Mouse (Mus musculus): ENCODE measurements around the gene Iqcf1. TPM values are rescaled to one million over a fixed set of nuclear protein-coding genes. Genes with fewer than 3 reads are reported as not detected.

Gene Iqcf1
- polyA plus RNA-seq, 1 experiment = not detected

DNA sequence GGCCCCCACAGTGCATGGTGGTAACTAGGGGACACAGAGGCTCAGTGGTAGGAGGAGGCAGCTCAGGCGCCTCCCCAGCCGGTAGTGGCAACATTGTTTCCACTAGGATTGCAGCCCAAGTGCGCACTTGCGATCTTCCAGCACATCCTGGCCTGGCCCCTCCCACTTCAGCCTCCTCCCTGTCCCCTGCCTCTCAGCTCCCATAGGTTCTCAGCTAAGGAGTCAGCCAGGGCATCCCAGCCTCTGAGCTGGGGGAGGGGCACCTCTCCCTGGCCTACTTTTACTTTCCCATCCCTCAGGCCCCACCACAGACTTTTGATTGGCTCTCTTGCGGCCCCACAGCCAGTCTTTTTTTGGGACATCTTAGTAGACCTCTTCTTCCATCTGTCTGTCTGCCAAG is 27.9 kb upstream of the Iqcf1 start:
- no peak overlapping the region for H3K4me3 ChIP-seq (ENCODE audit: insufficient read depth, low read length)
- H3K27ac ChIP-seq (ENCODE audit: insufficient read depth, low read length) = peak overlapping the region; percentile 63; the same call in 1 of the 2 replicates
- TF ChIP-seq POLR2A (IDR thresholded peaks at IDR 0.05; ENCODE audit: extremely low read depth, insufficient read depth, low read length) (0 out of 2 replicates have a peak, but pooled peaks have one; percentile 20), CTCF (IDR thresholded peaks at IDR 0.05; ENCODE audit: extremely low read depth, insufficient read depth, low read length) (no peak)
- peaks cover 8% of the 10 kb centered on the region; the same call in 1 of the 2 replicates for H3K4me1 ChIP-seq (ENCODE audit: control insufficient read depth, insufficient read depth, low read length)

GRCm38 (mm10) chr9:106472321-106472720 is 27.4 kb upstream of the Iqcf1 start:
- H3K27ac ChIP-seq (ENCODE audit: insufficient read depth, low read length) = peak overlapping the region; percentile 63
- TF ChIP-seq CTCF (IDR thresholded peaks at IDR 0.05; ENCODE audit: extremely low read depth, insufficient read depth, low read length) = no peak
- no peak for TF ChIP-seq POLR2A (IDR thresholded peaks at IDR 0.05; ENCODE audit: extremely low read depth, insufficient read depth, low read length)
- H3K4me1 ChIP-seq (ENCODE audit: control insufficient read depth, insufficient read depth, low read length) = peaks cover 8% of the 10 kb centered on the region; the same call in 1 of the 2 replicates
- H3K4me3 ChIP-seq (ENCODE audit: insufficient read depth, low read length) = no peak overlapping the region

DNA sequence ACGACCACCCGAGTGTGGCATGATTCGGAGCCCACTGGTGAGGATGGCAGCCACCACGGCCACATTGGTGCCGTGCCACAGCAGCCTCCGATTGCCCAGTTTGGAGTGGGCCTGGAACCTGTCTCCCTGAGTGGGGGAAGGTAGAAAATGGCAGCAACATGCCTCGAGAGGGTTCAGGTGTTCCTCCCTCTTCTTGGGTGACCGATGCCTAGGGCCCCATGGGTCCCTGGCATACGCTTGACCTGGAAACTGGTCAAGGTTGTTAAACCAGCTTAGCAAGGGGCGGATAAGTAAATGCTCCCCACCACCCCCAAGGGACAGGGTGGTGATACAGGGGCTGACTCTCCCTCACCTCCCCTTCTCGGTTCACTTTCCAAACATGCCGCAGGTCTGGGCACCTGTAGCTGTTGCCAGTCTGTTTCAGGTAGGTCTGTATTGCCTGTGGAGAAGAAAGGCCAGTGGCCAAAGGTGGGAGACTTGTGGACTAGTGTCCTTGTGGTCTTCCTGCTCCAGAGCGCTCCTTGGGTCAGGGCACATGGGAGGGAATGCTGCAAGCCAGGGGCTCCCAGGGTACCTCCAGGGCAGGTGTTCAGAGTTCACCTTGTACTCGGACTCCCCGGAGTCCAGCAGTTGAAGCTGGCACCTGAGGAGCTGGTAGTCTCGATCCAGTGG is 26.6 kb upstream of the Iqcf1 start:
- Histone ChIP-seq H3K4me3 (ENCODE audit: insufficient read depth, low read length) (no peak overlapping the region), H3K4me1 (ENCODE audit: control insufficient read depth, insufficient read depth, low read length) (peaks cover 12% of the 10 kb centered on the region; the same call in 1 of the 2 replicates), H3K27ac (ENCODE audit: insufficient read depth, low read length) (no peak overlapping the region)
- TF ChIP-seq POLR2A (IDR thresholded peaks at IDR 0.05; ENCODE audit: extremely low read depth, insufficient read depth, low read length) (no peak), CTCF (IDR thresholded peaks at IDR 0.05; ENCODE audit: extremely low read depth, insufficient read depth, low read length) (no peak)

DNA sequence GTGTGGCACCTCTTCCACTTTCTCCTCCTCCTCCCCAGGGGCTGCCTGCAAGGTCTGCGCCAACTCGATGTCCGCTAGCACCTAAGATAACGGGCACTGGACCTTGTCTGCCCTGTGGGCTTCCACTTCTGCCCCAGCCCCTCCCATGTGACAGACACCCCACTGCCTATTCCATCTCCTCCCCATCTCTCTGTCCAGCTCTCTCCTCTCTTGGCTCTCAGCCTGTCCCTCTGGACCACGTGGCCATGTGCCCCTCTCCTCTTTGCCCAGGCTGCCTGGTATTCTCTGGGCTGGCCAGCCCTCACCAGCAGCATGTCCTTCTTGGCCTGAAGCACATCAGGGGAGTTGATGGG is 26.0 kb upstream of the Iqcf1 start:
- Histone ChIP-seq H3K4me3 (ENCODE audit: insufficient read depth, low read length) (no peak overlapping the region), H3K27ac (ENCODE audit: insufficient read depth, low read length) (no peak overlapping the region), H3K4me1 (ENCODE audit: control insufficient read depth, insufficient read depth, low read length) (peaks cover 12% of the 10 kb centered on the region; the same call in 1 of the 2 replicates)
- TF ChIP-seq CTCF (IDR thresholded peaks at IDR 0.05; ENCODE audit: extremely low read depth, insufficient read depth, low read length) (no peak), POLR2A (IDR thresholded peaks at IDR 0.05; ENCODE audit: extremely low read depth, insufficient read depth, low read length) (no peak)

DNA sequence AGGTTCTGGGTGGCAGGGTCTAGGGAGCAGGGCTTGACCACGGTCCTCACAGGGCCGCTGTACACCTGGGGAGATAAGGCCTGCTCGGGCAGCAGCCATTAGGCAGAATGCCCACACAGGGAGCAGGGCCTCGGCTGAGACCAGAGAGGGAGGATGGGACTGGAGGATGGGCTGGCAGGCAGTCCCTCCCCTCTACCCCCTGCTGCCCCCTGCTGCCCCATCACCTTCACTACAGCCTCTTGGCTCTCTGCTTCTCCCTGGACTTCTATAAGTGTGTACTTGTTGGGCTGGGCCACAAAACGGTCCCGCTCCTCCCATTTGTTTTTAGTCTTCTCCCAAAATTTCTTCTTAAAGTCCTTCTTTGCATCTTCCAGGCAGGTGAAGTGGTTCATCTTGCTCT is 25.3 kb upstream of the Iqcf1 start:
- TF ChIP-seq CTCF (IDR thresholded peaks at IDR 0.05; ENCODE audit: extremely low read depth, insufficient read depth, low read length) = peak; percentile 52
- TF ChIP-seq POLR2A (IDR thresholded peaks at IDR 0.05; ENCODE audit: extremely low read depth, insufficient read depth, low read length) = no peak
- no peak overlapping the region for H3K27ac ChIP-seq (ENCODE audit: insufficient read depth, low read length)
- no peak overlapping the region for H3K4me3 ChIP-seq (ENCODE audit: insufficient read depth, low read length)
- peaks cover 12% of the 10 kb centered on the region; the same call in 1 of the 2 replicates for H3K4me1 ChIP-seq (ENCODE audit: control insufficient read depth, insufficient read depth, low read length)

GRCm38 (mm10) chr9:106475046-106475445 is 24.7 kb upstream of the Iqcf1 start:
- TF ChIP-seq CTCF (IDR thresholded peaks at IDR 0.05; ENCODE audit: extremely low read depth, insufficient read depth, low read length) (no peak), POLR2A (IDR thresholded peaks at IDR 0.05; ENCODE audit: extremely low read depth, insufficient read depth, low read length) (no peak)
- Histone ChIP-seq H3K4me3 (ENCODE audit: insufficient read depth, low read length) (no peak overlapping the region), H3K27ac (ENCODE audit: insufficient read depth, low read length) (no peak overlapping the region), H3K4me1 (ENCODE audit: control insufficient read depth, insufficient read depth, low read length) (peaks cover 12% of the 10 kb centered on the region; the same call in 1 of the 2 replicates)

DNA sequence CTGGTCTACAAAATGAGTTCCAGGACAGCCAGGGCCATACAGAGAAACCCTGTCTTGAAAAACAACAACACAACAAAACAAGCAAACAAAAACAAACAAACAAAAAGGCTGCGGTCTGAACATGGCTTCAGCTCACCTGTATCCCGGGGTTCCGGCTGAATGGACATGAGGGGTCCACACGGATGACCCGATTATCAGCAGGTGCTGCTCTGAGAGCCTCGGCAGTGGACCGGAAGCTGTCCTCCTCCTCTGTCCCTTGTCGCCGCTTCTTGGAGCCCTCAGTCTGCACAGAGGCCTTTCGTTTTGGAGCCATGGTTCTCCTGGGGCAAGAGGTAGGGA is 24.1 kb upstream of the Iqcf1 start, which contains the start of gene Rrp9:
Gene Rrp9, plus strand, starts transcription at position 301 of the 339 bp plus-strand sequence.
- Histone ChIP-seq H3K4me3 (ENCODE audit: insufficient read depth, low read length) (no peak within 1 kb of the TSS; the same call in 1 of the 2 replicates), H3K4me1 (ENCODE audit: control insufficient read depth, insufficient read depth, low read length) (peaks cover 12% of the 10 kb centered on the region; the same call in 1 of the 2 replicates), H3K27ac (ENCODE audit: insufficient read depth, low read length) (peak within 1 kb of the TSS; percentile 11)
- TF ChIP-seq CTCF (IDR thresholded peaks at IDR 0.05; ENCODE audit: extremely low read depth, insufficient read depth, low read length) (no peak), POLR2A (IDR thresholded peaks at IDR 0.05; ENCODE audit: extremely low read depth, insufficient read depth, low read length) (no peak)

- Histone ChIP-seq H3K4me3 (ENCODE audit: insufficient read depth, low read length) (no peak overlapping the region; the same call in 1 of the 2 replicates), H3K4me1 (ENCODE audit: control insufficient read depth, insufficient read depth, low read length) (peaks cover 12% of the 10 kb centered on the region; the same call in 1 of the 2 replicates), H3K27ac (ENCODE audit: insufficient read depth, low read length) (peak overlapping the region; percentile 11)
- TF ChIP-seq POLR2A (IDR thresholded peaks at IDR 0.05; ENCODE audit: extremely low read depth, insufficient read depth, low read length) (no peak), CTCF (IDR thresholded peaks at IDR 0.05; ENCODE audit: extremely low read depth, insufficient read depth, low read length) (no peak)
Measured at GRCm38 (mm10) chr9:106476002-106476923, 23.5 kb upstream of the Iqcf1 start.

GRCm38 (mm10) chr9:106476924-106477484 is 22.8 kb upstream of the Iqcf1 start, which contains the start of gene Parp3:
Gene Parp3 (minus strand): TSS chr9:106476949.
- Histone ChIP-seq H3K4me3 (ENCODE audit: insufficient read depth, low read length) (peak within 1 kb of the TSS; percentile 62), H3K4me1 (ENCODE audit: control insufficient read depth, insufficient read depth, low read length) (peaks cover 10% of the 10 kb centered on the region; the same call in 1 of the 2 replicates), H3K27ac (ENCODE audit: insufficient read depth, low read length) (peak within 1 kb of the TSS; percentile 11)
- TF ChIP-seq CTCF (IDR thresholded peaks at IDR 0.05; ENCODE audit: extremely low read depth, insufficient read depth, low read length) (peak; percentile 89), POLR2A (IDR thresholded peaks at IDR 0.05; ENCODE audit: extremely low read depth, insufficient read depth, low read length) (0 out of 2 replicates have a peak, but pooled peaks have one; percentile 23)
